Mouse (Mus musculus) limb, embryonic 14.5 days (tissue): Measurements from ENCODE around the gene Sgtb. TPM values are rescaled to one million over a fixed set of nuclear protein-coding genes. Genes with fewer than 3 reads are reported as not detected.

ENCODE experiments used
- ATAC-seq: fragments of 200-750 bp; cut with Nextera tagmentation; 2 replicates; pipeline ENCODE4 v1.8.0; 2017; ENCODE audit warnings: low read depth, moderate number of reproducible peaks, moderate TSS enrichment; ENCODE audit not compliant: low FRiP score
- DNase-seq: peaks from one replicate; pipeline ENCODE4 v3.0.0-alpha.2; 2015; ENCODE audit warnings: low spot score
- H3K27ac ChIP-seq: fragments of 300-500 bp; sonication (generic); replicated peaks from 2 replicates; pipeline ENCODE4 v1.5.1; 2014; ENCODE audit warnings: low read depth, mild to moderate bottlenecking, low read length, moderate library complexity, mixed read lengths
- H3K27me3 ChIP-seq: fragments of 300-500 bp; sonication (generic); 2 replicates; pipeline ENCODE4 v1.6.1; 2014; ENCODE audit warnings: low read length, mixed read lengths; ENCODE audit not compliant: control insufficient read depth, insufficient read depth
- H3K36me3 ChIP-seq: fragments of 300-500 bp; sonication (generic); 2 replicates; pipeline ENCODE4 v1.6.1; 2014; ENCODE audit warnings: mild to moderate bottlenecking, low read length, moderate library complexity, mixed read lengths; ENCODE audit not compliant: control insufficient read depth, insufficient read depth
- H3K4me1 ChIP-seq: fragments of 300-500 bp; sonication (generic); 2 replicates; pipeline ENCODE4 v1.6.1; 2014; ENCODE audit warnings: antibody characterized with exemption, low read length, mixed read lengths; ENCODE audit not compliant: control insufficient read depth, insufficient read depth
- H3K4me2 ChIP-seq: fragments of 300-500 bp; sonication (generic); replicated peaks from 2 replicates; pipeline ENCODE4 v1.6.1; 2014; ENCODE audit warnings: low read depth, mild to moderate bottlenecking, low read length, moderate library complexity; ENCODE audit not compliant: severe bottlenecking
- H3K4me3 ChIP-seq: fragments of 300-500 bp; sonication (generic); replicated peaks from 2 replicates; pipeline ENCODE4 v1.5.1; 2014; ENCODE audit warnings: low read length
- H3K9ac ChIP-seq: fragments of 300-500 bp; sonication (generic); 2 replicates; pipeline ENCODE4 v1.6.1; 2014; ENCODE audit warnings: mild to moderate bottlenecking, low read depth, low read length, moderate library complexity; ENCODE audit not compliant: severe bottlenecking
- H3K9me3 ChIP-seq: fragments of 300-500 bp; sonication (generic); 2 replicates; pipeline ENCODE4 v1.6.1; 2016; ENCODE audit warnings: low read length; ENCODE audit not compliant: control insufficient read depth
- POLR2A ChIP-seq: fragments of 200-500 bp; IDR thresholded peaks from 2 replicates; pipeline ENCODE4 v1.8.0; 2012; ENCODE audit warnings: inconsistent platforms, mild to moderate bottlenecking, moderate library complexity, borderline replicate concordance; ENCODE audit not compliant: insufficient read depth, insufficient read length; ENCODE audit errors: extremely low read depth
- WGBS: fragments of 180-500 bp; shearing (Covaris S2); extraction: QIAGEN DNeasy Blood & Tissue Kit; methylation state at CpG from one replicate; pipeline ENCODE4 v1.1.7; 2014; 5-methylcytosine and 5-hydroxymethylcytosine counted together
- polyA plus RNA-seq, 2 experiments: library from polyadenylated mRNA; depleted of rRNA in 1 of 2; stranded (reverse) in 1 of 2; unstranded in 1 of 2; fragments of >200 nt; fragmentation: Nextera tagmentation in 1 of 2; extraction: Ambion mirVana in 1 of 2; gene quantifications; 2 replicates each; pipeline versions ENCODE4 v1.2.1 to v1.2.3; 2012 to 2014

The Sgtb gene
- polyA plus RNA-seq (2012; rRNA removed), result 4.9 and 5.9 TPM in 2 replicates
- polyA plus RNA-seq (2014; fragmentation: Nextera tagmentation; extraction: Ambion mirVana), result 7.3 and 7.5 TPM in 2 replicates

DNA sequence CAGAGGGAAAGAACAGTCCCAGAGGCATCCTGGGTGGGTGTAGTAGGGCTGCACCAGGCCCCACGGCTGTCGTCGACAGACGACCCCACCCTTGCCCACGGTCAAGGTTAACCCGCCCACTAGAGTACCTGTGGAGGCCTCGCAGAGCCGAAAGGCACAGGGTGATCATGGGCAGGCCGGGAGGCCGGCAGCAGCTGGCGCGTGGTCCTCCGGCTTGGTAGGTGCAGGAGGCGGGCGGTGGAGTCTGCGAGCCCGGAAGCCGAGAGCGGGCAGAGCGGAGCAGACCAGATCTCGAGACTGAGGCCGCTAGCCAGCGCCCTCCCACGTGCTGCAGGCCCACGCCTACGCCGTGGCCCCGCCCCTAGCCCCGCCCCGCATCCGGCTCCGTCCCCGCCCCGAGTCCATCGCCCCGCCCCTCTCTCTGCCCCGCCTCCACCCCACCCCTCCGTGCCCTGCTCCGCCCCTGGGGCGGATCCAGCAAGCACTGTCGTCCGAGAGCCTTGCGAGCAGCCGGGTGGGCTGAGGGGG lies at the start of gene Sgtb, which contains the start of gene Nln:
TSS of gene Sgtb (plus strand) at position 454 of the 528 bp plus-strand sequence.
TSS of gene Nln (minus strand) at position 327 of the 528 bp plus-strand sequence.
- H3K4me1 ChIP-seq, result peaks cover 4% of the 10 kb centered on the region; the same call in 1 of the 2 replicates
- H3K27ac ChIP-seq, result no peak within 1 kb of the TSS
- H3K9me3 ChIP-seq, result no peaks in the 10 kb centered on the region
- peak within 1 kb of the TSS; percentile 80 for H3K4me3 ChIP-seq
- ATAC-seq (peak; percentile 95), DNase-seq (peak; percentile 84)
- H3K36me3 ChIP-seq, result no peaks in the 10 kb centered on the region
- no peaks in the 10 kb centered on the region for H3K27me3 ChIP-seq
- peak within 1 kb of the TSS; percentile 62 for H3K9ac ChIP-seq
- peak; percentile 36; the same call in 1 of the 2 replicates for TF ChIP-seq POLR2A
- peak within 1 kb of the TSS; percentile 100 for H3K4me2 ChIP-seq
- under 1% methylated on average over 16 of the region's 44 CpGs for WGBS

GRCm38 (mm10) chr13:104060231-104060630 lies 49.3 kb upstream of the Sgtb start:
- peaks cover 3% of the 10 kb centered on the region; the same call in 1 of the 2 replicates for H3K9me3 ChIP-seq
- no peaks in the 10 kb centered on the region for H3K27me3 ChIP-seq
- H3K9ac ChIP-seq, result no peak overlapping the region
- peaks cover 19% of the 10 kb centered on the region for H3K4me1 ChIP-seq
- no peak overlapping the region for H3K27ac ChIP-seq
- no peak for TF ChIP-seq POLR2A
- H3K4me2 ChIP-seq, result no peak overlapping the region
- no peaks in the 10 kb centered on the region for H3K36me3 ChIP-seq
- 86% methylated on average over 1 of the region's 1 CpGs for WGBS
- DNase-seq, result no peak
- no peak overlapping the region for H3K4me3 ChIP-seq
- no peak for ATAC-seq

GRCm38 (mm10) chr13:104061975-104062750 lies 47.4 kb upstream of the Sgtb start:
- no peak overlapping the region for H3K9ac ChIP-seq
- no peaks in the 10 kb centered on the region for H3K36me3 ChIP-seq
- TF ChIP-seq POLR2A, result no peak
- H3K4me3 ChIP-seq, result no peak overlapping the region
- DNase-seq (no peak), ATAC-seq (peak; percentile 51)
- no peaks in the 10 kb centered on the region for H3K27me3 ChIP-seq
- H3K9me3 ChIP-seq, result peaks cover 3% of the 10 kb centered on the region; the same call in 1 of the 2 replicates
- peaks cover 19% of the 10 kb centered on the region for H3K4me1 ChIP-seq
- H3K4me2 ChIP-seq, result no peak overlapping the region
- H3K27ac ChIP-seq, result peak overlapping the region; percentile 35
- 23% methylated on average over 2 of the region's 2 CpGs for WGBS

- no peak overlapping the region for H3K4me2 ChIP-seq
- DNase-seq (peak; percentile 39), ATAC-seq (peak; percentile 63; the same call in 1 of the 2 replicates)
- TF ChIP-seq POLR2A, result no peak
- H3K9me3 ChIP-seq, result peaks cover 3% of the 10 kb centered on the region; the same call in 1 of the 2 replicates
- peaks cover 19% of the 10 kb centered on the region for H3K4me1 ChIP-seq
- no peak overlapping the region for H3K9ac ChIP-seq
- H3K27ac ChIP-seq, result peak overlapping the region; percentile 35; the same call in 1 of the 2 replicates
- H3K36me3 ChIP-seq, result no peaks in the 10 kb centered on the region
- H3K4me3 ChIP-seq, result no peak overlapping the region
- 23% methylated on average over 9 of the region's 9 CpGs for WGBS
- no peaks in the 10 kb centered on the region for H3K27me3 ChIP-seq
Observed at GRCm38 (mm10) chr13:104063061-104063460, 46.5 kb upstream of the Sgtb start.

- ATAC-seq, result no peak
- H3K4me3 ChIP-seq, result no peak overlapping the region
- WGBS, result 49% methylated on average over 2 of the region's 2 CpGs
- no peaks in the 10 kb centered on the region for H3K27me3 ChIP-seq
- no peak for DNase-seq
- peaks cover 20% of the 10 kb centered on the region for H3K4me1 ChIP-seq
- TF ChIP-seq POLR2A, result no peak
- no peak overlapping the region for H3K9ac ChIP-seq
- H3K27ac ChIP-seq, result no peak overlapping the region
- H3K9me3 ChIP-seq, result peaks cover 3% of the 10 kb centered on the region; the same call in 1 of the 2 replicates
- 0 out of 2 replicates have a peak, but pooled peaks cover 4% of the 10 kb centered on the region for H3K36me3 ChIP-seq
- no peak overlapping the region for H3K4me2 ChIP-seq
Observed at GRCm38 (mm10) chr13:104065649-104066347, 43.7 kb upstream of the Sgtb start.
